Mouse (Mus musculus): Measurements from ENCODE around the gene Zfp936. TPM values are rescaled to one million over a fixed set of nuclear protein-coding genes. Genes with fewer than 3 reads are reported as not detected.
"Not testable (repeated sequence)": the region's sequence is repeated elsewhere in the genome, so short reads cannot be mapped to it uniquely, and the experiment has no call there.

Zfp936 gene
- not detected in 2 replicates for polyA plus RNA-seq (2012; rRNA removed)

GRCm38 (mm10) chr7:43113929-43114328, at the start of gene Zfp936:
Zfp936 (plus strand) TSS chr7:43114229.
- not testable (repeated sequence) for DNase-seq (ENCODE audit: extremely low spot score in 1 of 2, low spot score in 1 of 2)

GRCm38 (mm10) chr7:43077831-43078230, 36.2 kb upstream of the Zfp936 start:
- no peak for DNase-seq (ENCODE audit: extremely low spot score in 1 of 2, low spot score in 1 of 2)

GRCm38 (mm10) chr7:43128691-43129090, 14.7 kb downstream of the Zfp936 start:
- DNase-seq (ENCODE audit: extremely low spot score in 1 of 2, low spot score in 1 of 2), result not testable (repeated sequence)

GRCm38 (mm10) chr7:43164121-43164520, 50.1 kb downstream of the Zfp936 start:
- not testable (repeated sequence) for DNase-seq (ENCODE audit: extremely low spot score in 1 of 2, low spot score in 1 of 2)

- not testable (repeated sequence) for DNase-seq (ENCODE audit: extremely low spot score in 1 of 2, low spot score in 1 of 2)
Measured at GRCm38 (mm10) chr7:43167101-43167500, 53.1 kb downstream of the Zfp936 start.

GRCm38 (mm10) chr7:43167811-43168210, 53.8 kb downstream of the Zfp936 start:
- DNase-seq (ENCODE audit: extremely low spot score in 1 of 2, low spot score in 1 of 2), result not testable (repeated sequence)

- DNase-seq (ENCODE audit: extremely low spot score in 1 of 2, low spot score in 1 of 2), result not testable (repeated sequence)
Measured at GRCm38 (mm10) chr7:43168212-43168611, 54.2 kb downstream of the Zfp936 start.

- no peak for DNase-seq (ENCODE audit: extremely low spot score in 1 of 2, low spot score in 1 of 2)
Measured at GRCm38 (mm10) chr7:43177003-43177702, 63.1 kb downstream of the Zfp936 start.

- DNase-seq (ENCODE audit: extremely low spot score in 1 of 2, low spot score in 1 of 2), result peak in 1 of 2 experiments; percentile 4
Measured at GRCm38 (mm10) chr7:43213781-43214180, 99.8 kb downstream of the Zfp936 start.

Other genes starting within 250 kb of the Zfp936 start
- gene Gm2381, start 247.0 kb upstream of the Zfp936 start, polyA plus RNA-seq (2012; rRNA removed), result not detected in 2 replicates
- gene Vmn2r63, start 180.4 kb upstream of the Zfp936 start, polyA plus RNA-seq (2012; rRNA removed), result not detected in 2 replicates
- gene Gm9268, start 95.5 kb upstream of the Zfp936 start, polyA plus RNA-seq (2012; rRNA removed), result not detected in 2 replicates
- 14.8 and 19.2 TPM in 2 replicates for gene Zfp715, start 199.1 kb downstream of the Zfp936 start, polyA plus RNA-seq (2012; rRNA removed)
- 0.48 and 0.55 TPM in 2 replicates for gene Siglecf, start 237.1 kb downstream of the Zfp936 start, polyA plus RNA-seq (2012; rRNA removed)